In the genomic region with DNA sequence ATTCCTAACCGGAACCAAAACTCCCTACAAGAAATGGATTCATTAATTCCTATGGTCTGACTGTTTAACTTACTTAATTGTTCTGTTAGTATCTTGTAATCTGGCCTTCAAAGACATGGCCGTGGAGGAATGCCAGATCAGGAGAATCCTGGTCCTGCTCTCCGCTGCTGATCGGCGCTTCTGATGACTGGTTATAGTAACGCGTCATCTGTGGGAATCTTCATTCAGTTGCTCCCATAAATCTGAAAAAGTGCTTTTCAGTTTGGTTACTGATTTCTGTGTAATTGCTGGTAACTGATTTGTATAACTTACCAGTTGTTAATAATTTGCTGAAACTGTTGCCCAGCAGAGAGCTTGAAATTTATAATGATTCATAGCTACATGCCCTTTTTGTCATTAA, we compare ENCODE assay signal across 24 mouse cellular contexts. TPM values are rescaled to one million over a fixed set of nuclear protein-coding genes. Genes with fewer than 3 reads are reported as not detected.
A peak's percentile ranks its signal among the peaks of the same experiment; 100 is the strongest.
DNase-seq lines count a peak whose midpoint lies in the region; TF ChIP-seq lines count a peak whose summit lies in the region.
"Had no signal": no experiment of that assay in that cellular context is flagged by ENCODE, and none has a peak within 500 bp of the region (broad histone marks: within the 10 kb centered on the region; RNA-seq: fewer than 3 reads in every experiment).

No protein-coding gene starts in this region.

- no peak for TF ChIP-seq CTCF in kidney, adult 2 months (conservative IDR thresholded peaks at IDR 0.05; ENCODE audit: insufficient read depth, insufficient read length, low read depth, low read length)

- no peaks in the 10 kb centered on the region for H3K36me3 ChIP-seq in kidney, adult 2 months (ENCODE audit: control insufficient read depth, insufficient read depth, low read length)

- TF ChIP-seq POLR2A in kidney, adult 2 months (IDR thresholded peaks at IDR 0.05; ENCODE audit: low read depth, low read length), result no peak

- peak overlapping the region; percentile 46; the same call in 1 of the 2 replicates for H3K27ac ChIP-seq in kidney, adult 2 months (ENCODE audit: insufficient read depth, low read depth, low read length)
- H3K27ac ChIP-seq: forebrain, embryonic 10.5 days; heart, embryonic 15.5 days; hindbrain, embryonic 15.5 days; intestine, embryonic 15.5 days; limb, embryonic 13.5 days; liver, embryonic 12.5 days; midbrain, embryonic 12.5 days; neural tube, embryonic 15.5 days had no signal

- no peaks in the 10 kb centered on the region for H3K27me3 ChIP-seq in kidney, adult 2 months (replicated peaks; ENCODE audit: control insufficient read depth, insufficient read depth, low read length)
- H3K27me3 ChIP-seq: heart, embryonic 15.5 days; hindbrain, embryonic 15.5 days; intestine, embryonic 15.5 days; limb, embryonic 13.5 days; liver, embryonic 12.5 days; midbrain, embryonic 12.5 days; neural tube, embryonic 15.5 days had no signal

- no peak overlapping the region for H3K4me3 ChIP-seq in kidney, adult 2 months (ENCODE audit: insufficient read depth, low read depth, low read length)
- H3K4me3 ChIP-seq: forebrain, embryonic 10.5 days; heart, embryonic 15.5 days; hindbrain, embryonic 15.5 days; intestine, embryonic 15.5 days; limb, embryonic 13.5 days; liver, embryonic 12.5 days; midbrain, embryonic 12.5 days; neural tube, embryonic 15.5 days had no signal

- intact Hi-C loops in left cerebral cortex, postnatal 4 days (cut with DNase I), result no loop called here

- DNase-seq in adrenal gland, adult (ENCODE audit: inconsistent age in 2 of 2, low spot score in 1 of 2), result peak; percentile 57 to 80
- no peak for DNase-seq in adrenal gland, adult 18-20 months (ENCODE audit: low spot score in 2 of 2)
- peak; percentile 44 for DNase-seq in adrenal gland, adult 8-10 months
- peak; percentile 74 for DNase-seq in kidney, adult 2 months
- DNase-seq in kidney, postnatal 10 days, result peak; percentile 46
- DNase-seq in cerebellum, adult 9-11 months, result no peak
- no peak for DNase-seq in left cerebral cortex, postnatal 4 days
- no peak for DNase-seq in right cerebral cortex, postnatal 4 days
- DNase-seq: cerebellum, adult 11 months; cerebellum, postnatal 14 days; forebrain, postnatal 0 days; heart, postnatal 4 days; lung, adult 2 months; lung, postnatal 14 days; spleen, adult 18-20 months; thymus, postnatal 14 days had no signal

- H3K4me1 ChIP-seq in kidney, adult 2 months (ENCODE audit: control insufficient read depth, insufficient read depth, low read length), result peaks cover 30% of the 10 kb centered on the region
- H3K4me1 ChIP-seq: forebrain, embryonic 10.5 days; hindbrain, embryonic 15.5 days; intestine, embryonic 15.5 days; midbrain, embryonic 12.5 days had no signal

- 28% methylated on average over 7 of the region's 7 CpGs for WGBS in kidney, adult 2 months

RNA-seq across cellular contexts. Expression of a gene that starts 50.4 kb away (rescaled TPM):
- total RNA-seq in adrenal gland, adult 18-20 months (2021), result 1 to 10 TPM; 3.2 to 4.3 TPM
- total RNA-seq in adrenal gland, adult 8-10 months (2022), result 1 to 10 TPM; 1.5 to 3.3 (median 3.0) TPM
- 3.3 and 5.3 TPM in 2 replicates for polyA plus RNA-seq in kidney, adult 2 months (2012; rRNA removed)
- total RNA-seq in left cerebral cortex, postnatal 4 days (2021), result 1 to 10 TPM; 1.2 to 1.5 TPM

RNA-seq across cellular contexts. Expression of a gene that starts 50.5 kb away (rescaled TPM):
- 10 to 100 TPM; 24.1 to 27.0 TPM for total RNA-seq in adrenal gland, adult 18-20 months (2021)
- 10 to 100 TPM; 28.2 to 50.0 (median 40.7) TPM for total RNA-seq in adrenal gland, adult 8-10 months (2022)
- polyA plus RNA-seq in kidney, adult 2 months (2012; rRNA removed), result 41.2 and 48.4 TPM in 2 replicates
- total RNA-seq in left cerebral cortex, postnatal 4 days (2021), result 1 to 10 TPM; 3.5 TPM

Comparison
In these comparisons a context has a peak if more than half of its experiments do, and no peak if none do; other contexts are left out.
1. DNase-seq: peak in adrenal gland, adult (2 of 2), adrenal gland, adult 8-10 months (single experiment), kidney, adult 2 months (single experiment) and kidney, postnatal 10 days (single experiment); none in adrenal gland, adult 18-20 months (0 of 2), cerebellum, adult 9-11 months (single experiment), left cerebral cortex, postnatal 4 days (single experiment) and right cerebral cortex, postnatal 4 days (single experiment).
2. RNA of a gene that starts 50.5 kb away (total RNA-seq): 28.2 to 50.0 TPM in adrenal gland, adult 8-10 months and 24.1 to 27.0 TPM in adrenal gland, adult 18-20 months; 3.5 TPM in left cerebral cortex, postnatal 4 days; every median in the first group is over 4 times any median in the second.